Mouse (Mus musculus) spleen, embryonic (tissue): Measurements from ENCODE around the gene Slc29a1.
"Not testable (repeated sequence)": the region's sequence is repeated elsewhere in the genome, so short reads cannot be mapped to it uniquely, and the experiment has no call there.

Experiments used
- CTCF ChIA-PET: fragments of 350-600 bp; sonication (Branson Sonifier 250); formaldehyde crosslinking; loops from one replicate; lab custom pipeline; 2022; lab: Charles Lee

Gene Slc29a1

DNA sequence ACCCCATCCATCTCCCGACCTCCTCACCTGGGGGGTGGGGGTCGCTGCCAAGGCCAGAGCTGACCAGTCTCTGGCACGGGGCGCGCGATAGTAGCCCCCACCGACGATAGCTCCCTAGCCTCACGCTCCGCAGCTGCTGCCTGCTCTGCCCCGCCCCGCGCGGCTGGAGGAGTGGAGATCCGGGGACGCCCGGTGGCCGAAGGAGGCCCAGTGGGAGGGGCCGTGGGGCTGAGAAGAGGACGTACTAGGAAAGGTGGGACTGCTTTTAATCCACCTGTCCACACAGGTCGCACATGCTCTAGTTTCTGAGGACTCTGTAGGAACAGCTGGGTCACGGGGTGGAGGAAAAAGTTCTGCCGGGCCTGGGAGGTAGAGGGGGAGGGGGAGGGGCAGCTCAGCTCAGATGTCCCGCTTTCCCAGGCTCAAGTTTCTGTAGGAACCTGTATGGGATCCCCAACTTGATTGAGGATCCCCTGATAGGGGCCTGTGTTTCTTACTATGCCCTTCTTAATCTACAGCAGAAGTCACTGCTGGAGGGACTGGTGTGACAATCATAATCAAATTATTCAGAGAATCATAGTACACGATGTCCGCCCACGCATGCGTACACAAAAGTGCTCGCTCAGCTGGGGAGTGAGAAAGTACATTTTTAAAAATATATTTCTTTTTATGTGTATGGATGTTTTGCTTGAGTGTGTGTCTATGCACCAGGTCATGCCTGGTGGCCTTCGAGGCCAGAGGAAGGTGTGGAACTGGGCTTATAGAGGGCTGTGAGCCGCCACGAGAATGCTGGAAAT is at the start of gene Slc29a1:
Gene Slc29a1 (minus strand): TSS at position 161 of the 797 bp plus-strand sequence.
- CTCF ChIA-PET, result no interaction called here

- CTCF ChIA-PET, result no interaction called here
These were observed 44.8 kb upstream of the Slc29a1 start for GRCm38 (mm10) chr17:45644185-45644584.

- CTCF ChIA-PET, result interaction anchor here (0.6 to 1.2 kb wide), 6 partner anchors 50 to 501 kb away, joined by 3 to 7 read pairs (median 4); no protein-coding TSS in a partner anchor
These were observed 43.3 kb upstream of the Slc29a1 start for GRCm38 (mm10) chr17:45642701-45643100.

DNA sequence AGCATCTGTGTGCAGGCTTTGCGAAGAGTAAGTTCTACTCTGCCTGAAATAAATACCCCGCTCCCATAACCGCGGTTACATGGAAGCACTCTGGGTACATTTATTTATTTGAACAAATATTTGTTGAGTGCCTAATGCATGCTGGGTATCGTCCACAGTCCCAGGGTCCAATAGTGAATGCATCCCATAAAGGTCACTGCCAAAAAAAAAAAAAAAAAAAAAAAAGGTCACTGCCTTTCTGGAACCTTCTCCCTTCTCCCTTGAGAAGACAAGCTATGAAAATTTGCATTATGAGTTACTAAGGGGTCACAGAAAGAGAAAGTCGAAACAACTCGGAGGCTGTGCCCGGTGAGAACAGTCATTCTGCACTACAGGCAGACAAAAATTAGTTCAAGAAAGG is 42.6 kb upstream of the Slc29a1 start:
- CTCF ChIA-PET, result interaction anchor here (0.6 to 1.2 kb wide), 6 partner anchors 49 to 502 kb away, joined by 3 to 7 read pairs (median 4); no protein-coding TSS in a partner anchor

DNA sequence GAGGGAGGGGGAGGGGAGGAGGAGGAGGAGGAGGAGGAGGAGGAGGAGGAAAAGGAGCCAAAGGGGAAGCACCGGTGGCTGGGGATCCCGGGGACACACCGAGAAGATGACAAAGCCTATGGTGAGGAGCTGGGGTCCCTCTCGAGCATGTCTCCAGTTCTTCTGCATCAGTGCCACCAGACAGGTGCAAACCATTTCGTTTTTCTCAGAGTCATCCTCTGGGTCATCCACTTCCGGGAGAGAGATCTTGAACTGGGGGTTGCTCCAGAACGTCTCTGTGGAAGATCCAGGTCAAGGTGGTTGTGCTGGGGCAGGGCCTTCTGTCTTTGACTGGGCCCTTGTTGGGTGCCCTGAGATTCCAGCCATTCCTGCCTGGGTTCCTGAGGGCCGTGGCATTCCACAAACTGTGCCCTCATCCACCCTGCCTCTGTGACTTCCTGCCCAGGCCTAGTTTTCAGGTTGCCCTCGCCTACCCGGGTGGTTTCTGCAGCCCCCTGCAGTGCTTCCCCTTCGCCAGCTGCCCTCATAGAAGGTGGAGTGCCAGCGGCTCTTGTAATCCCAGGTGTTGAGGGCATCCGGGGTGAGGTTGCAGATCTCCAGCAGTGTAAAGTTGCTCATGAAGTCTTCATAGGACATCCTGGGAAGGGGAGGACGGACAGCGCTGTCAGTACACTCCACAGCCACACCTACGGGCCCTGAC is 39.3 kb upstream of the Slc29a1 start:
- CTCF ChIA-PET, result no interaction called here

- CTCF ChIA-PET, result no interaction called here
These were observed 34.6 kb upstream of the Slc29a1 start for GRCm38 (mm10) chr17:45634033-45634432.

- CTCF ChIA-PET, result interaction anchor here (0.6 kb wide), 2 partner anchors 114 to 521 kb away, joined by 3 to 5 read pairs; no protein-coding TSS in a partner anchor
These were observed 32.5 kb upstream of the Slc29a1 start for GRCm38 (mm10) chr17:45631940-45632339.

- CTCF ChIA-PET, result interaction anchor here (0.8 kb wide), 1 partner anchor 76 kb away, joined by 3 read pairs; the partner anchor contains the start of gene Nfkbie
These were observed 31.6 kb upstream of the Slc29a1 start for GRCm38 (mm10) chr17:45630992-45631391.

DNA sequence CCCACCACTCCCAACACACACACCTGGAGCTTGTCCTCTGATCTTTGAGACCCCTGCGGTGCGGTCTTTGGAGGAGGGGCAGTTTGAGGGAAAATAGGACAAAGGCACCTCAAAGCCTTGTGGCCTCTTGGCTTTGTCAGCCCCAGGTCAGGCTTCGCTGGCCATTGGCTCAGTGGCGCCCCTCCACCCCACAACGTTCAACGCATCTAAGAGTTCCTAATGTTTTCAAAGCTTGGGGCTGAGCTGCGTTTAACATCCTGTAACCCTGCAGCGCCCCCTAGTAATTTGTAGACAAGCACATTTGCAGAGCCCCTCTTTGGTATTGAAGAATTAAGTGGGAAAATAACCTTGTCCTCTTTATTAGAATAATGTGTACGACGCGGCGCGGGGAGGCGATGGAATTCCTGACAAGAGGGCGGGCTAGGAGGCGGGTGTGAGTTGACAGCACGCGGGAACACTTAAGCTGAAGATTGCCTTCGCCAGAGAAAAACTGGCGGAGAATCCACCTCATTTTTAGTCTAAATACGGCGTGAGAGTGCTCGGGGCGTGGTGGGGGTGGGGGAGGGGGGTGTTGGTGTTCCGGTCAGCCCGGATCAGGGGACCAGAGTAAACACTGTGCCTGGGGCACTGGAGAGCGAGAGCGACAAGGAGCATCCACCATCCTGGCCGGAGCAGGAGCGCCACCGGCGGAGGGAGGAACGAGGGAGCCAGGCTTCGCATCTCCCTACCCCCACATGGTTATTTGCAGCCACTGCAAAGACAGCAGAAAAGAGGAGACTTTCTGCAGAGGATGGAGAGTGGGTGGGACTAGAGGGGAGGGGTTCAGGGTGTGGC is 30.7 kb upstream of the Slc29a1 start:
- CTCF ChIA-PET, result interaction anchor here (0.6 to 1.0 kb wide), 3 partner anchors 33 to 74 kb away, joined by 3 to 6 read pairs (median 3); no protein-coding TSS in a partner anchor

- CTCF ChIA-PET, result interaction anchor here (0.7 to 1.0 kb wide), 2 partner anchors 32 to 44 kb away, joined by 3 to 6 read pairs; no protein-coding TSS in a partner anchor
These were observed 29.8 kb upstream of the Slc29a1 start for GRCm38 (mm10) chr17:45628885-45629855.

DNA sequence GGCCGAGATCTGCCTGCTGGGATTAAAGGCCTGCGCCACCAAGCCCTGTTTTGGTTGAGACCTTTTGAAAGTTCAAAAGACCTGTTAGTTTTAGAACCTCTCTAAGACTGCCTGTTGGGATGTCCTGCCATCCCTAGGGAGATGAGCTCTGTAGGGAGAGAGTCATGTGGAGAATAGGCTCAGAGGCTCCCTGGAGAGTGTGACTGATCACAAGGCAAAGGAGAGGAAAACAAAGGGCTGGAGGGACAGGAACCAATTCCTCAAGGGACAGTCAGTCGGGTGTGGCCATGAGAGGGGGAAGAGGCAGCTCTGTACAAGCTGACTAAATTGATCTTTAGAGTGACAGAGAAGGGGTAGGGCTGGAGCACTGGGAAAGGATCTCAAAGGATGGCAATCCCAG is 28.8 kb upstream of the Slc29a1 start:
- CTCF ChIA-PET, result no interaction called here

DNA sequence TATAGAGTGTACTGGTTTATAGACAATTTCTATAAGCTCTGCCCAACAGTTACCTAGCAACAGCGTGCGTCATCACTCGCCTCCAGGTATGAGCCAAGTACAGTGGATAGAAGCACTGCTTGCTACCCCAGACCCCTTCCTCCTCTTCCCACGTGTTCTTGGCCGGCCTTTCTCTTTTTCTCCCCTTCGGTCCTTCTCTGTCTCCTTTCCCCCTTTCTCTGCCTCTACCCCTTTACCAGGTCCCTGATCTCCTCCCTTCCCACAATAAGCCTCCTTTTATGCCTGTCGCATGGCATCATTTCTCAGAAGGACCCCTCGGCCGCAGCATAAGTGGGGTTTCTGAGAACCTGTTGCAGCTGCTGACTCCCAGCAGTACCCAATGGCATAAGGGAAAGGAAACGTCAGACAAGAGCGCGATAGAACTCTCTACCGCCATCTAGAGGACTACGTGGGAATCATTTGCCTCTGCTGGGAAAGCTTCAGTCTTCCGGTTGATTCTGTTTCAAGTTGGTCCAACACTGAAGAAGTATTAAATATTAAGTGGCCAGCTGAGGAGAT is 27.2 kb upstream of the Slc29a1 start:
- CTCF ChIA-PET, result interaction anchor here (1.0 to 1.5 kb wide), 2 partner anchors 42 to 48 kb away, joined by 4 to 10 read pairs; no protein-coding TSS in a partner anchor

DNA sequence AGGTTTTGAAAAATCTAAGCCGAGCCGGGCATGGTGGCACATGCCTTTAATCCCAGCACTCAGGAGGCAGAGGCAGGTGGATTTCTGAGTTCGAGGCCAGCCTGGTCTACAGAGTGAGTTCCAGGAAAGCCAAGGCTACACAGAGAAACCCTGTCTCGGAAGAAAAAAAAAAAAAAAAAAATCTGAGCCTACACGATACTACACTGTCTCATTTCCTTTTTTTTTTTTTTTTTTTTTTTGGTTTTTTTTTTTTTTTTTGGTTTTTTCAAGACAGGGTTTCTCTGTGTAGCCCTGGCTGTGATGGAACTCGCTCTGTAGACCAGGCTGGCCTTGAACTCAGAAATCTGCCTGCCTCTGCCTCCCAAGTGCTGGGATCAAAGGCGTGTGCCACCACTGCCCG is 24.0 kb upstream of the Slc29a1 start:
- CTCF ChIA-PET, result not testable (repeated sequence)

DNA sequence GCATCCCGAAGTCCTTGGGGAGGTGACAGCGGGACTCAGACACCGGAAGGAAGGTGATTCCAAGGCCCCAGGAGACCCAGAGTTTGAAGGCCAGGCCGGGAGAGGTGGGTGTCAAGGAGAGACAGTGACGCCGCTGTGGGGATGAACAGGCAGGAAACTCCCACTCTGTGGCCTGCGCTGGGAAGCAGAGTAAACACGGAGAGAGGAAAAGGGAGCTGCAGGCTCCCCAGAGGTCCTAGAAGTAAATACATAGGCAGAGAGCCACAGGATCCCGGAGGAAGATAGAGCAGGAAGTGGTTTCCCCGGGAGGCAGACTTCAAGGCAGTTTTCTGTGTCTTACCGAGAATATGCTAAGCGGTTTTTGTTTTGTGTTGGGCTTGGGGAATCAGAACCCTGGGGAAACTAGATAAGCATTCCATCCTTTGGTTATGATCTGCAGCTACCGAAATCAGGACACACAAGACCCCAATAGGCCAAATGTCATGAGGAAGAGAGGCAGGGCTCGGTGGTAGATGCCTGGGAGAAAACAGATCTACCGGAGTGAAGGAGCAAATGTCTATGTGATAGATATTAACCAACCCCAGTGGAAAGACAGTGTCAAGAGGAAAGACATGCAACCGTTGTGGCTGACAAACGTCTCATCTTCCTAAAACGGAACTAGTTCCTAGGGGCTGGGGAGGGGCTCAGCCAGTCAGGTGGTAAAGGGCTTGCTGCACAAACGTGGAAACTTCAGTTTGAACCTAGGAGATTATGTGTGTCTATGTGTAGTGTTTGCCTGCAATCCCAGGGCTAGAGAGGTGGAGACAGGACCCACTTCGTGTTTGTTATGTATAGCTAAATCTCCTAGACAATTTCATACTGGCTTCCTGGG is 20.2 kb upstream of the Slc29a1 start:
- CTCF ChIA-PET, result interaction anchor here (0.6 kb wide), 2 partner anchors 14 to 180 kb away, joined by 4 to 6 read pairs; no protein-coding TSS in a partner anchor

- CTCF ChIA-PET, result no interaction called here
These were observed 19.6 kb upstream of the Slc29a1 start for GRCm38 (mm10) chr17:45618941-45619385.

DNA sequence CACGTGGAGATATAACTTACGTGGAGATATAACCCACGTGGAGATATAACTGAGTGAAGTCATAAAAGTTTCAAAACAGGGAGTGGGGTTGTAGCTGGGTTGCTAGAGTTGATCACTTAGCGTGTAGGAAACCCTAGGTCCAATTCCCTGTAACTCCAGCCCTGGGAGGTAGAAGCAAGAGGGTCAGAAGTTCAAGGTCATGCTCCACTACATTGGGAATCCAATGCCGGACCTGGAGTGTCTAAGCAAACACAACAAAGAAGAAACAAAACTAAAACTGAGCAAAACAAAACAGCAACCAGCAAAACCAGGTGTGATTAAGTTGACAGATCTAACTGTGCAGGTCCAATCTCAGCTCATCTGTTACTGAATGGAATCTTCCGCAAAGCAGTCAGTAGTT is 18.2 kb upstream of the Slc29a1 start:
- CTCF ChIA-PET, result no interaction called here

DNA sequence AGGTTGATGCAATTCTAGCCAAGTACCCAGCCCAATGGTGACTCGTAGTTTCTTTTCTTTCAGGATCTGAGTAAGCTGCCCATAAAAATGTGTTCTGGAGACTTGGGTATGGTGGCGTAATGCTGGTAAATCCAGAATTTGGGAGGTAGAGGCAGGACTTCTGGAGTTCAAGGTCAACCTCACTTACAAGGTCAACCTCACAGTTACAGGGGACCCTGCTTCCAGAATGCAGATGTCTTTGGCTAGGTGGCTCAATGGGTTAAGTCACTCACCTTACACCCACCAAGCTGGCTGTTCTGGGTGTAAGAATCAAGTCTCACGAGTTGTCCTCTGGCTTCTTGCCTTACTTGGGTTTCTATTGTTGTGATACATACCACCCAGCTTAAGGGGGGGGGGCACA is 17.3 kb upstream of the Slc29a1 start:
- CTCF ChIA-PET, result interaction anchor here (0.5 kb wide), 1 partner anchor 797 kb away, joined by 7 read pairs; no protein-coding TSS in a partner anchor

- CTCF ChIA-PET, result interaction anchor here (0.5 kb wide), 1 partner anchor 797 kb away, joined by 7 read pairs; no protein-coding TSS in a partner anchor
These were observed 16.7 kb upstream of the Slc29a1 start for GRCm38 (mm10) chr17:45616046-45616650.
